Mouse (Mus musculus): Measurements from ENCODE around the gene Adamtsl3.

- TF ChIP-seq CTCF (conservative IDR thresholded peaks at IDR 0.05; ENCODE audit: low read length): no peak
- no peak for TF ChIP-seq NANOG (IDR thresholded peaks at IDR 0.05; ENCODE audit: borderline replicate concordance, low read length)
- no peak for TF ChIP-seq POU5F1 (IDR thresholded peaks at IDR 0.05; ENCODE audit: borderline replicate concordance, low read length)
Measured at GRCm38 (mm10) chr7:82366471-82366870, 31.0 kb downstream of the Adamtsl3 start.
